Mouse (Mus musculus): ENCODE data around the gene Slc7a11.

DNA sequence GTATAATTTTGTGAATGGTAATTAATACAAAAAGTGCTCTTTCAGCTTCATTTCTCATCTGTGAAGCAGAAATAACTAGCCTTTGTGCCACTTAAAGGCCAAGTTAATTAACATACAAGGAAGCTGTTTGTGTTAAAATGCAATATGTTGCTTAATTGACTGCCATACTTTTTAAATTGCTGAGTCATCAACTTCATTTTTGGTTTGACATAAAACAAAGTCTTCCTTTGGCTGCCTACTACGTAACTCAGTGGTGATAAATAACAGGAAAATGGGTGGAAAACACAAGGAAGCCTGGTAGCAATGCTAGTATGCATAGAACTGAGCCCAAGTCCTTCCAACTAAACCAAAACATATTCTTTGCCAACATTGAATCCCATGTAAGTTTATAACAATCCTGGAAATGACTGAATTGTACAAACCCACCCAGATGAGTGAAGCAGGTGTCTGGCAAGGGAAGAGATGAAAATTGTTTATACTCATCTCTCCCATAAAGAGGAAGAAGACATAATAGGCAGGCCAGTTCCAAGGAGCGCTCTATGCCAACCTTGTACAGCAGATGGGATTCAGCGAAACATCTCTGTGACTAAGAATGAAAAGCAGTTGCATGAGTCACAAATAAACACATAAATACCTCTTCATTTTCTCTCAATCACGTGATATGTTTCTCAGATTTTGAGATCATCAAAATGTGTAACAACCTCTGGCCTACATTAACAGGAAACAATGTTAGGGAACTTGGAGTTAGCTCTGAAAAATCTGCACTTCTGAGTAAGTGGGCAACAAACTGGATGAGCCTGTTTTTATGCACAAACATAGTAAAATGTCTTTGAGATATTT is 459.8 kb downstream of the Slc7a11 start:
- no peak for TF ChIP-seq EP300 (IDR thresholded peaks at IDR 0.05; ENCODE audit: low read depth)
- TF ChIP-seq CTCF (IDR thresholded peaks at IDR 0.05; ENCODE audit: low read depth), result no peak

Measured in heart, postnatal 0 days (tissue).